Mouse (Mus musculus) layer of hippocampus, adult 6 months (tissue): ENCODE results near the gene Sik2. TPM values are rescaled to one million over a fixed set of nuclear protein-coding genes. Genes with fewer than 3 reads are reported as not detected.

ENCODE experiments used
- long read RNA-seq, 2 experiments: library from polyadenylated mRNA; unstranded; transcript quantifications; one replicate each; pipeline ENCODE4 v2.0.0; 2019 to 2020
- polyA plus RNA-seq: library from polyadenylated mRNA; unstranded; fragments of <200 nt; fragmentation: Nextera tagmentation; gene quantifications from 2 replicates; pipeline ENCODE4 v1.2.3, GENCODE M21; 2021

Gene Sik2
- 9.7 and 12.2 TPM in 2 replicates for polyA plus RNA-seq
- long read RNA-seq, experiment 1, partial matches to known transcripts: 0 of 2 reads
- long read RNA-seq, experiment 1, other reads (novel, unspliced or antisense): 2 of 2 reads
- long read RNA-seq, experiment 2, full-length matches to known transcripts: 5 of 12 reads
- long read RNA-seq, experiment 2, partial matches to known transcripts: 1 of 12 reads
- long read RNA-seq, experiment 2, other reads (novel, unspliced or antisense): 6 of 12 reads

DNA sequence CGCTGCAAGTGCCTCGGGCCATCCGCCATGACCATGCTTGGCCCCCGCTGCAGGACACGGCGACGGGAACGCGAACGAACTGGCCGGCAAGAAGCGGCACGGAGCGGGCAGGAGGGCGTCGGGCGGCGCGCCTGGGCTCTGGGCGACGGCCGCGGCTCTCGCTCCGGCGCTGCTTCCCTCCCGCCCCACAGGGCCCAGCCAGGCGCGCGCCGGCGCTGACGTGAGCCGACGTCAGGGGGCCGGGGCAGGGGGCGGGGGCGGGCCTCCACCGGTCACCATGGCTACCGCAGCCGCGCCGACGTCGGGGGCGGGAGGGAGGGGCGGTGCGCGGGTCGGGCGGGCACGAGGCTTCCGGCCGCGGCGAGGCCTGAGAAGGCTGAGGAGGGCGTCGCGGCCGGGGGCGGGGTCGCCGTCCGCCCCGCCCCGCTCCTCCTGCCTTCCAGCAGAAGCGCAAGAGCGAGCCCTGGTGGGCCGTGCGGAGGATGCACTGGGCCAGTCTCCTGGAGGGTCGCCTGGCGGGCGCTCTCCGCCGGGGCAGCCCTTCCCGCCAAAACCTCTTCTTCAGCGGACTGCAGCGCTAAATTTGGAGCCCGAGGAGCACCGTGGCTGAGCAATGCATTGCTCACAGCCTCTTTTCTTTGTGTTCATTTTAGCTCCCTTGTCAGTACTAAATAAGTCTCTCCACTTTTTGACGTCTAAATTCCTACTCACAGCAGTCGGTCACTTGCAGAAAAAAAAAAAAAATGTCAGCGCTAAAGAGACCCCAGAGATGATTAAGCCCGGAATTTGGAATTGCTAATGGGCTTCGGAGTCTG lies at the start of gene Sik2:
Gene Sik2, minus strand, starts transcription at position 233 of the 815 bp plus-strand sequence.

DNA sequence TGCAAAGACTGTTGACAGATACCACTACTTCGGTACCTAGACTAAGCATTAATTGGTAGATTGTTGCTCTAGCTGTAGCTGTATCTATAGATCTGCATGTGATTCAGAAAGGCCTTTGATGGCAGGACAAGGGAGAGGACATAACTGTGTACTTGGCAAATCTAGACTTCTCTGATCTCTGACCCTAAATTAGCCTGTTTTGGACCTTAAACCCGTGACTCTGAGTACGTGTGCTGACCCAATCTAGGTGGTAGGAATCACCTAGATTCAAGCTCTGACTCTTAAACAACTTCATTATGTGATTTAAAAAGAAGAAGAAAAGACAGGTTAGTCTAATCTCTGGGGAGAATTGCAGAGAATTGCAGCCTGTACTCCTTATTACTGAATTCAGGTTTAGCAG lies 163.8 kb downstream of the Sik2 start, which contains the start of gene Ppp2r1b:
Gene Ppp2r1b, plus strand, starts transcription at position 221 of the 400 bp plus-strand sequence.

Other genes starting within 250 kb of the Sik2 start
- gene Fdxacb1, start 240.8 kb downstream of the Sik2 start, polyA plus RNA-seq: 5.2 and 6.0 TPM in 2 replicates
- gene Alg9, start 234.1 kb downstream of the Sik2 start, polyA plus RNA-seq: 10.0 and 10.5 TPM in 2 replicates
- gene 1110032A03Rik, start 233.6 kb downstream of the Sik2 start, polyA plus RNA-seq: 95.2 and 108 TPM in 2 replicates
- gene Ppp2r1b, start 163.8 kb downstream of the Sik2 start, polyA plus RNA-seq: 7.3 and 9.1 TPM in 2 replicates
- not detected in 2 replicates for gene Btg4, start 51.8 kb upstream of the Sik2 start, polyA plus RNA-seq
- gene Layn, start 68.0 kb upstream of the Sik2 start, polyA plus RNA-seq: 5.5 and 7.2 TPM in 2 replicates
- 0.58 and 1.9 TPM in 2 replicates for gene 4833427G06Rik, start 93.0 kb upstream of the Sik2 start, polyA plus RNA-seq
- gene Gm32742, start 156.4 kb upstream of the Sik2 start, polyA plus RNA-seq: not detected in 2 replicates
- not detected in 2 replicates for gene Pou2af1, start 204.6 kb upstream of the Sik2 start, polyA plus RNA-seq